Mouse (Mus musculus): Measurements from ENCODE around the gene Rmnd5b. TPM values are rescaled to one million over a fixed set of nuclear protein-coding genes. Genes with fewer than 3 reads are reported as not detected.

The Rmnd5b gene
- polyA plus RNA-seq, 1 experiment from 2014 or later, result 40.0 TPM

DNA sequence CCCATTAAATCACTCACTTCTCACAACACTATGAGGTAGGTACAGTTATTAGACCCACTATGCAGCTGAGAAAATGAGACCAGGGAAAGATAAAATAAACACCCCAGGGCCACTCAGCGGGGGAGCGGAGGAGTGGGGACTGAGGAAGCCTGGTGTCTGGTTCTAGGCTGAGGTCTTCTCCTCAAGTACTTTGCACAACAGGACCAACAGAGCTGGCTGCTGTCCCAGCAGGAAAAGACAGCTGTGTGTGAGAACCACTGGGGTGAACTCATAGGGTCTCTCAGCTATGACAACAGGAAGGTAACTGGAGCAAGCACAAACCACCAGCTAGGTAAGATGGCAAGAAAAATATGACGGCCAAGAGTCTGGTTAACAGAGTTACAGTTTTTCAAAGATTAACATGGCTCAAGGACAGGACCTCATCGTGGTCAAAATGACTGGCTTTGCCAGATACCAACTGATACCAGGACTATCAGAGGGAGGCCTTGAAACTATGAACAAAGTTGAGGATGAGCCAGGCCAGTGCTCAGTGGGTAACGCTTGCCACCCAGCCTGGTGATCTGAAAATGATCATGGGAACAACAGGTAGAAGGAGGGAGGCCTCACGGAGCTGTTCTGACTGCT is 3.5 kb downstream of the Rmnd5b start:
- Histone ChIP-seq H3K36me3 (ENCODE audit: control insufficient read depth, insufficient read depth, low read length) (no peaks in the 10 kb centered on the region), H3K4me3 (replicated peaks; ENCODE audit: low read length) (no peak overlapping the region), H3K27me3 (ENCODE audit: control insufficient read depth, insufficient read depth, low read length) (no peaks in the 10 kb centered on the region), H3K4me1 (ENCODE audit: control insufficient read depth, insufficient read depth, low read length) (0 out of 2 replicates have a peak, but pooled peaks cover 3% of the 10 kb centered on the region), H3K9ac (ENCODE audit: low read length) (no peak overlapping the region), H3K27ac (ENCODE audit: low read length) (no peak overlapping the region), H3K9me3 (replicated peaks; ENCODE audit: control insufficient read depth, low read length) (no peaks in the 10 kb centered on the region), H3K4me2 (ENCODE audit: low read depth, low read length) (no peak overlapping the region)
- WGBS, result 81% methylated on average over 6 of the region's 6 CpGs
- no peak for ATAC-seq (ENCODE audit: insufficient read depth, low FRiP score)

DNA sequence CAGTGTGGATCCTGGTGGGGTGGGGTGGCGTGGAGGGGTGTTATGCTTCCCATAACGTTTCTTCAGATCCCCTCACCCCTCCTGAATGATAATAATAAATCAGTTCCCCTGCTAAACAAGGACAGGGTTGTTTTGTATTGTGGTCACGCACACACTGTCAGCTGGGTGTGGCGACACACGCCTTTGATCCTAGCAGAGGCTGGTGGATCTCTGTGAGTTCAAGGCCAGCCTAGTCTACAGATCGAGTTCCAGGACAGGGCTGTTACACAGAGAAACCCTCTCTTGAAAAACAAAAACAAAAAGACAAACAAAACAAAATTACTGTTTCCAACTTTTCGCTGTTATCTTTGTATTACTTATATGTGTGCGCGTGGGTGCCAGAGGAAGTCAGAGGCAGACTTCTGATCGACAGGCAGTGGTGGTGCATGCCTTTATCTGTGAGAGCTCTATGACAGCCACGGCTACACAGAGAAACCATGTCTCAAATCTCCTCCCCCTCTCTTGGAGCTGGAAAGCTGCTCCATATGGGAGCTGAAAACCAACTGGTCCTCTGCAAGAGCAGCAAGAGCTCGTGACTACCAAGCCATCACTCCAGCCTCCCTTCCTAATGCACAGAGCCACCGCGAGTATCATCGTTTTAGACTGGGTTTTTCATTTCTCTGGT is 5.9 kb downstream of the Rmnd5b start:
- 78% methylated on average over 15 of the region's 15 CpGs for WGBS
- peaks cover 15% of the 10 kb centered on the region for H3K36me3 ChIP-seq (ENCODE audit: control insufficient read depth, insufficient read depth, low read length)
- H3K27me3 ChIP-seq (ENCODE audit: control insufficient read depth, insufficient read depth, low read length), result no peaks in the 10 kb centered on the region
- ATAC-seq (ENCODE audit: insufficient read depth, low FRiP score), result no peak
- no peaks in the 10 kb centered on the region for H3K4me1 ChIP-seq (ENCODE audit: control insufficient read depth, insufficient read depth, low read length)
- no peak overlapping the region for H3K27ac ChIP-seq (ENCODE audit: low read length)
- H3K4me2 ChIP-seq (ENCODE audit: low read depth, low read length), result no peak overlapping the region
- H3K9me3 ChIP-seq (replicated peaks; ENCODE audit: control insufficient read depth, low read length), result no peaks in the 10 kb centered on the region
- no peak overlapping the region for H3K4me3 ChIP-seq (replicated peaks; ENCODE audit: low read length)
- no peak overlapping the region for H3K9ac ChIP-seq (ENCODE audit: low read length)

DNA sequence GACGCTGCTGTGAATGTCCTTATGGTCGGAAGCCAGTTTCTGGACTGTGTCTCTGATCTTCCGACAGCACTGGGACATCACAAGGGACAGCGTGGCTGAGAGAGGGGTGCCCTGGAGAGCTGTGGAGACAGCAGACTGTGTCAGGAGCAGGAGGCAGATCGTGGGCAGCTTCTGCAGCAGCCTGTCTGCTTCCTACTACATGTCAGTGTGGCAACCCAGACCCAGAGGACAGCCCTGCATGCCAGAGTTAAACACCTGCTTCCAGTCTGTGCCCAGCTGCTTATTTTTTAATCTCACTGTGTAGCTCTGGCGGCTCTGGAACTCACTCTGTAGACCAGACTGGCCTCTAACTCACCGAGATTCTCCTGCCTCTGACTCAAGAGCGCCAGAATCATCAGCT is 7.8 kb downstream of the Rmnd5b start:
- no peaks in the 10 kb centered on the region for H3K9me3 ChIP-seq (replicated peaks; ENCODE audit: control insufficient read depth, low read length)
- WGBS, result 80% methylated on average over 8 of the region's 8 CpGs
- H3K4me2 ChIP-seq (ENCODE audit: low read depth, low read length), result no peak overlapping the region
- H3K27ac ChIP-seq (ENCODE audit: low read length), result no peak overlapping the region
- H3K4me1 ChIP-seq (ENCODE audit: control insufficient read depth, insufficient read depth, low read length), result no peaks in the 10 kb centered on the region
- no peak overlapping the region for H3K4me3 ChIP-seq (replicated peaks; ENCODE audit: low read length)
- H3K9ac ChIP-seq (ENCODE audit: low read length), result no peak overlapping the region
- ATAC-seq (ENCODE audit: insufficient read depth, low FRiP score), result no peak
- H3K27me3 ChIP-seq (ENCODE audit: control insufficient read depth, insufficient read depth, low read length), result no peaks in the 10 kb centered on the region
- peaks cover 24% of the 10 kb centered on the region for H3K36me3 ChIP-seq (ENCODE audit: control insufficient read depth, insufficient read depth, low read length)

DNA sequence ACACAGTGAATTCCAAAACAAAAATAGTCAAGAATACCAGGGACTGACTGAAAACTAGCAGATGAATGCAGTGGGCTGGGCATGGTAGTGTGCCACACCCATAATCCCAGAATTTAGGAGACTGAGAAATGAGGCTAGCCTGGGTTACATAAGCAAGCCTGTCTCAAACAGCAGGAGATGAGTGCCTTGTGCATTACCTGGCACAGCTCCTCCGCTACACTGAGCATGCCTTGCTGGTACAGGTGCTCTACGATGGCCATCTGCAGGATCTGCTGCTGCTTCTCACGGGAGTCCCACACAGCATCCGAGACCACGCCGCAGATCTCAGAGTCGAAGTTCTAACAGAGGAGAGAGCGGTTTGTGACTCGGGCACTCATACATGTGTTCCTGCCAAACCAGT is 8.3 kb downstream of the Rmnd5b start:
- Histone ChIP-seq H3K27me3 (ENCODE audit: control insufficient read depth, insufficient read depth, low read length) (no peaks in the 10 kb centered on the region), H3K4me1 (ENCODE audit: control insufficient read depth, insufficient read depth, low read length) (no peaks in the 10 kb centered on the region), H3K4me2 (ENCODE audit: low read depth, low read length) (no peak overlapping the region), H3K9me3 (replicated peaks; ENCODE audit: control insufficient read depth, low read length) (no peaks in the 10 kb centered on the region), H3K9ac (ENCODE audit: low read length) (no peak overlapping the region), H3K27ac (ENCODE audit: low read length) (no peak overlapping the region), H3K36me3 (ENCODE audit: control insufficient read depth, insufficient read depth, low read length) (peaks cover 27% of the 10 kb centered on the region), H3K4me3 (replicated peaks; ENCODE audit: low read length) (no peak overlapping the region)
- WGBS, result 93% methylated on average over 9 of the region's 9 CpGs
- ATAC-seq (ENCODE audit: insufficient read depth, low FRiP score), result no peak

DNA sequence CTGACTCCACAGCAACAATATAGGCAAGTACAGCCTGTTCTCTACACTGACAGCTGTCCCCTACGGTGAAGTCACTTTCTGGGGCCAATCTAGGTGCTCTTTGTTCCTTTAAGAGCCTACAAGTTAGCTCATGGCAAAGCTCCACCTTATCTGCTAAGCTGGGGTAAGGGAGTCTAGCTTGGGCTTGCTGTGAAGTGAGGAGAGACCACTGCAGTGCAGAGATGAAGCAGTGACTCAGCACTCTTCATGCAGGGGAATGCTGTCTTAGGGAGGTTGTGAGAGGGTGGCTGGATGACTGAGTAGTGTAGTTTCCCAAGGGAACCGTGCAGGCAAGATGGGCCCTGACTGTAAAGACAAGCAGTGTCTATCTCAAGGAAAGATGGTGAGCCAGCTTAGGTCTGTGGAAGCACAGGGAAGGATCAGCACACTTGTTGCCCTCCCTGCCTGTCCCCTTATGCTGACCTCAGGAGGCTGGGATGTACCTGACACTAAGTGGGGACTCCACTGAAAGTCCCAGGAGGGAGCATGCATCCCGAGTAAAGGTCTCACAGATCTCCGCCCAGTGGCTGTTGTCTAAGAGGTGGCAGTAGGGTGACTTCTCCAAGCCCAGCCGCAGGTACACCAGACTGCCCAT is 10.4 kb downstream of the Rmnd5b start:
- Histone ChIP-seq H3K27me3 (ENCODE audit: control insufficient read depth, insufficient read depth, low read length) (no peaks in the 10 kb centered on the region), H3K9me3 (replicated peaks; ENCODE audit: control insufficient read depth, low read length) (no peaks in the 10 kb centered on the region), H3K4me1 (ENCODE audit: control insufficient read depth, insufficient read depth, low read length) (peaks cover 10% of the 10 kb centered on the region), H3K4me3 (replicated peaks; ENCODE audit: low read length) (no peak overlapping the region), H3K4me2 (ENCODE audit: low read depth, low read length) (no peak overlapping the region), H3K27ac (ENCODE audit: low read length) (no peak overlapping the region), H3K9ac (ENCODE audit: low read length) (no peak overlapping the region), H3K36me3 (ENCODE audit: control insufficient read depth, insufficient read depth, low read length) (peaks cover 27% of the 10 kb centered on the region)
- no peak for ATAC-seq (ENCODE audit: insufficient read depth, low FRiP score)
- 78% methylated on average over 5 of the region's 5 CpGs for WGBS

DNA sequence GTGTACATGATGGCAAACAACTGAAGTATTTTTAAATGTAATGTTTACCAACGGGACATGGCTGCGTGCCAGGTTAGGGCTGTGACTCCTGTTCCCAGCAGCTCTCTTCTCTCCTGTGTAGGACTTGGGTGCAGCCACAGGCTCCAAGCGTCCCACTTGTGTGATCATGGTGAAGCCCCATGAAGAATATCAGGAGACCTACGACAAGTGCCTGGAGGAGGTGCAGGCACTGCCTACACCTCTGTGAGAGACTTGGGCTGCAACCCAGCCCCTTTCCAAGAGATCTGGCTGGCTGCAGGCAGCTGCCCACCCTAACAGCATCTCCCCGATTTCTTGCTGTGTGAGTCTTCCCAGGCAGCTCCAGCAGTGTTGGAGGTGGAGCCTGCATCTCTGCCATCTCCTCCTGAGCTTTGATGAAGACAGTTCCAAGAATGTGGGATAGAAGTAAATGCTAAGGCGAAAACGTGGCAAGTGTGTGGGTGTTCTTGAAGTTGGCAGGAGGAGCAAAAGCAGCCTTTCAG is 12.7 kb downstream of the Rmnd5b start:
- no peak overlapping the region for H3K27ac ChIP-seq (ENCODE audit: low read length)
- no peak overlapping the region for H3K4me2 ChIP-seq (ENCODE audit: low read depth, low read length)
- peaks cover 27% of the 10 kb centered on the region for H3K36me3 ChIP-seq (ENCODE audit: control insufficient read depth, insufficient read depth, low read length)
- H3K9ac ChIP-seq (ENCODE audit: low read length), result no peak overlapping the region
- no peak for ATAC-seq (ENCODE audit: insufficient read depth, low FRiP score)
- peaks cover 13% of the 10 kb centered on the region for H3K4me1 ChIP-seq (ENCODE audit: control insufficient read depth, insufficient read depth, low read length)
- 88% methylated on average over 7 of the region's 7 CpGs for WGBS
- H3K27me3 ChIP-seq (ENCODE audit: control insufficient read depth, insufficient read depth, low read length), result no peaks in the 10 kb centered on the region
- no peaks in the 10 kb centered on the region for H3K9me3 ChIP-seq (replicated peaks; ENCODE audit: control insufficient read depth, low read length)
- no peak overlapping the region for H3K4me3 ChIP-seq (replicated peaks; ENCODE audit: low read length)

DNA sequence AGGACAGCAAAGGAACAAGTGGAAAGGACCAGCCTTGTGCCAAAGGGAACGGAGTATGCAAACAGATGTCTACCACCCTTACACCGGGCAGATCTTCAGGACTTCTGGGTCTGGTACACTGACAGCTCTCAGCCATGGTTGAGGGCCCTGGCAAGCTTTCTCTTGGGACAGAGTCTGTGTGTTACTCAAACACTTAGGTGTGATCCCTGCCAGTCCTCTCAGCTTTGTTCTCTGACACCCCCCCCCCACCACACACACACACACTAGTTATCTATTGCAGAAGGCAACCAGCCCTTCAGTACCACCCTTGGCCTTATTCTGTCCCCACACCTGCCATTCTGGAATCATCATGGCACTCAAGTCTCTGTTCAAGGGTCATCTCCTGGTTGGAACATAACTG is 13.9 kb downstream of the Rmnd5b start:
- H3K9me3 ChIP-seq (replicated peaks; ENCODE audit: control insufficient read depth, low read length), result no peaks in the 10 kb centered on the region
- H3K9ac ChIP-seq (ENCODE audit: low read length), result no peak overlapping the region
- WGBS, result 93% methylated on average over 2 of the region's 2 CpGs
- H3K27me3 ChIP-seq (ENCODE audit: control insufficient read depth, insufficient read depth, low read length), result no peaks in the 10 kb centered on the region
- no peak overlapping the region for H3K27ac ChIP-seq (ENCODE audit: low read length)
- no peak for ATAC-seq (ENCODE audit: insufficient read depth, low FRiP score)
- no peak overlapping the region for H3K4me2 ChIP-seq (ENCODE audit: low read depth, low read length)
- peaks cover 27% of the 10 kb centered on the region for H3K36me3 ChIP-seq (ENCODE audit: control insufficient read depth, insufficient read depth, low read length)
- no peak overlapping the region for H3K4me3 ChIP-seq (replicated peaks; ENCODE audit: low read length)
- peaks cover 13% of the 10 kb centered on the region for H3K4me1 ChIP-seq (ENCODE audit: control insufficient read depth, insufficient read depth, low read length)

DNA sequence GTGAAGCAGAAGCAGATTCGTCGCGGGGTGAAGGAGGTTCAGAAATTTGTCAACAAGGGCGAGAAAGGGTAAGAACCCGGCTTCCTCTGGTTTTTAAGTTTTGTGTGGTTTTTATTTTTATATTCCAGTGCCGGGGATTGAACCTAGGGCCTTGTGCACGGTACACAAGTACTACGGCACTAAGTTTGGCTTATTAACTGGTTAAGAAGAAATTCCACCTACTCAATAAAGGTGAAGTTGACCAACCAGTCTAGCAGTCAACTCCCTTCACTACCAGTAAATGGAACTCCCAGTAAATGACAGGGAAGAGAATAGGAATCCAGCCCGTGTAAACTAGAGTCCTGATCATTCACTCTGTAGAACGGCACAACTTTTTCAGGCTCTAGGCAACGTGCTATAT is 15.6 kb downstream of the Rmnd5b start:
- H3K27ac ChIP-seq (ENCODE audit: low read length), result peak overlapping the region; percentile 46; the same call in 1 of the 2 replicates
- H3K9me3 ChIP-seq (replicated peaks; ENCODE audit: control insufficient read depth, low read length), result no peaks in the 10 kb centered on the region
- peak overlapping the region; percentile 80 for H3K9ac ChIP-seq (ENCODE audit: low read length)
- no peaks in the 10 kb centered on the region for H3K27me3 ChIP-seq (ENCODE audit: control insufficient read depth, insufficient read depth, low read length)
- H3K4me2 ChIP-seq (ENCODE audit: low read depth, low read length), result peak overlapping the region; percentile 86
- ATAC-seq (ENCODE audit: insufficient read depth, low FRiP score), result no peak
- under 1% methylated on average over 11 of the region's 11 CpGs for WGBS
- H3K36me3 ChIP-seq (ENCODE audit: control insufficient read depth, insufficient read depth, low read length), result peaks cover 15% of the 10 kb centered on the region
- H3K4me3 ChIP-seq (replicated peaks; ENCODE audit: low read length), result peak overlapping the region; percentile 93
- peaks cover 15% of the 10 kb centered on the region for H3K4me1 ChIP-seq (ENCODE audit: control insufficient read depth, insufficient read depth, low read length)

DNA sequence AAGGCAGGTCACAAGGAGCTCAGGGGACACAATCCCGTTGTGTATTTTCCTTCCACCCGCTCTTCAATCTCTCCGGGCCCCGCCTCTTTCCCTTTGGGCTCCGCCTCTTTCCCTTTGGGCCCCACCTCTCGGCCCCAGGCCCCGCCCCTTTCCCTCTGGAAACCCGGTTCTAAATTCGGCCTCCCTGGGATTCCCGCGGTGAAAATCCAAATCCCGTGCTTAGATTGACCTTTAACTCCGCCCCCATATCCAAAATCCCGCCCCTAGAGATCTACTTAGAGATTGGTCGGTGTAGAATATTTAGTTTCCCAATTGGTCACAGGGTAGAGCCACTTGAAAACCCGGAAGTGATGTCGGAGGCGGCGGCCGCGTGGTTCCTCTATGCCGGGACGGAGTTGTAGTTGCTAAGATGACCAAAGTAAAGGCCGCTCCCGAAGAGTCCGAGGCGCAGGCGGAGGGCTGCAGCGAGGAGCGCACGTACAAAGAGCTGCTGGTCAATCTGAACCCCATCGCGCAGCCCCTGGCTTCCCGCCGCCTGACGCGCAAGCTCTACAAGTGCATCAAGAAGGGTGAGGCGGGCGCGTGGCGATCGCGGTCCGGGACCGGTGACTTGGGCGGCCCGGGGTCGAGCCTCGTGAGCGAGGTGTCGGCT is 16.2 kb downstream of the Rmnd5b start, which contains the start of gene Nhp2:
Gene Nhp2, plus strand, starts transcription at position 327 of the 652 bp plus-strand sequence.
- Histone ChIP-seq H3K9me3 (replicated peaks; ENCODE audit: control insufficient read depth, low read length) (no peaks in the 10 kb centered on the region), H3K27ac (ENCODE audit: low read length) (peak within 1 kb of the TSS; percentile 46; the same call in 1 of the 2 replicates), H3K9ac (ENCODE audit: low read length) (peak within 1 kb of the TSS; percentile 80), H3K36me3 (ENCODE audit: control insufficient read depth, insufficient read depth, low read length) (peaks cover 10% of the 10 kb centered on the region), H3K4me3 (replicated peaks; ENCODE audit: low read length) (peak within 1 kb of the TSS; percentile 93), H3K4me1 (ENCODE audit: control insufficient read depth, insufficient read depth, low read length) (peaks cover 20% of the 10 kb centered on the region), H3K27me3 (ENCODE audit: control insufficient read depth, insufficient read depth, low read length) (no peaks in the 10 kb centered on the region), H3K4me2 (ENCODE audit: low read depth, low read length) (peak within 1 kb of the TSS; percentile 86)
- peak; percentile 93 for ATAC-seq (ENCODE audit: insufficient read depth, low FRiP score)
- whole genome bisulfite sequencing, result under 1% methylated on average over 51 of the region's 51 CpGs
